Mouse (Mus musculus) MEL (cell line): ENCODE measurements around the gene Atxn2. TPM values are rescaled to one million over a fixed set of nuclear protein-coding genes. Genes with fewer than 3 reads are reported as not detected.

Experiments used
- DNase-seq: peaks from one replicate; pipeline ENCODE4 v3.0.0; 2011; ENCODE audit warnings: low read depth, low spot score
- H3K27ac ChIP-seq: 2 replicates; pipeline ENCODE4 v1.5.1; 2012; ENCODE audit warnings: low read depth, mild to moderate bottlenecking, control low read depth, low read length, moderate library complexity; ENCODE audit not compliant: control insufficient read depth
- H3K27me3 ChIP-seq, 2 experiments: fragments of 150-350 bp in 1 of 2; sonication (generic) in 1 of 2; 2 replicates each; pipeline ENCODE4 v1.6.1; 2012; ENCODE audit warnings: low read length in 2 of 2, mild to moderate bottlenecking in 2 of 2, improper control_type of control experiment in 1 of 2, moderate library complexity in 1 of 2; ENCODE audit not compliant: insufficient read depth in 2 of 2, control insufficient read depth in 1 of 2
- H3K36me3 ChIP-seq, 2 experiments: 2 replicates each; pipeline ENCODE4 v1.6.1; 2012 to 2014; ENCODE audit warnings: low read length in 2 of 2, improper control_type of control experiment in 1 of 2, inconsistent platforms in 1 of 2, mild to moderate bottlenecking in 1 of 2; ENCODE audit not compliant: insufficient read depth in 2 of 2, control insufficient read depth in 1 of 2
- H3K4me1 ChIP-seq, 2 experiments: fragments of 150-350 bp in 1 of 2; sonication (generic) in 1 of 2; 2 replicates each; pipeline ENCODE4 v1.6.1; 2012; ENCODE audit warnings: low read length in 2 of 2, improper control_type of control experiment in 1 of 2, mild to moderate bottlenecking in 1 of 2; ENCODE audit not compliant: insufficient read depth in 2 of 2, control insufficient read depth in 1 of 2
- H3K4me3 ChIP-seq, 2 experiments: fragments of 150-350 bp in 1 of 2; sonication (generic) in 1 of 2; 2 replicates each; pipeline ENCODE4 v1.5.1; 2012; ENCODE audit warnings: low read depth in 2 of 2, low read length in 2 of 2, mild to moderate bottlenecking in 2 of 2, moderate library complexity in 2 of 2, control low read depth in 1 of 2, improper control_type of control experiment in 1 of 2; ENCODE audit not compliant: control insufficient read depth in 1 of 2, insufficient read depth in 1 of 2
- H3K79me2 ChIP-seq: 2 replicates; pipeline ENCODE4 v1.6.1; 2012; ENCODE audit warnings: mild to moderate bottlenecking, low read length, moderate library complexity; ENCODE audit not compliant: control insufficient read depth, poor library complexity, insufficient read depth
- H3K9ac ChIP-seq: 2 replicates; pipeline ENCODE4 v1.6.1; 2012; ENCODE audit warnings: low read depth, mild to moderate bottlenecking, control low read depth, low read length, moderate library complexity; ENCODE audit not compliant: control insufficient read depth, poor library complexity, severe bottlenecking
- H3K9me3 ChIP-seq: fragments of 150-350 bp; sonication (generic); replicated peaks from 2 replicates; pipeline ENCODE4 v1.6.1; 2012; ENCODE audit warnings: mild to moderate bottlenecking, low read length, improper control_type of control experiment, moderate library complexity; ENCODE audit not compliant: insufficient read depth
- CHD2 ChIP-seq: IDR thresholded peaks from 2 replicates; pipeline ENCODE4 v1.6.1; 2011; ENCODE audit warnings: low read length, improper control_type of control experiment
- CTCF ChIP-seq, 3 experiments: IDR thresholded peaks in 2 of 3; conservative IDR thresholded peaks in 1 of 3; 2 replicates each; pipeline ENCODE4 v1.5.1; 2011 to 2012; ENCODE audit warnings: low read length in 3 of 3, low read depth in 2 of 3, mild to moderate bottlenecking in 2 of 3, improper control_type of control experiment in 1 of 3, inconsistent platforms in 1 of 3, mixed read lengths in 1 of 3, moderate library complexity in 1 of 3; ENCODE audit not compliant: control insufficient read depth in 1 of 3, insufficient read depth in 1 of 3, poor library complexity in 1 of 3, severe bottlenecking in 1 of 3
- E2F4 ChIP-seq: IDR thresholded peaks from 2 replicates; pipeline ENCODE4 v1.6.1; 2011; ENCODE audit warnings: low read depth, low read length, improper control_type of control experiment, borderline replicate concordance
- ETS1 ChIP-seq: IDR thresholded peaks from 2 replicates; pipeline ENCODE4 v1.6.1; 2012; ENCODE audit warnings: low read depth, mild to moderate bottlenecking, inconsistent platforms, low read length, improper control_type of control experiment, moderate library complexity
- GABPA ChIP-seq: IDR thresholded peaks from 2 replicates; pipeline ENCODE4 v1.6.1; 2012; ENCODE audit warnings: low read depth, mild to moderate bottlenecking, inconsistent platforms, low read length, improper control_type of control experiment, moderate library complexity
- KAT2A ChIP-seq: conservative IDR thresholded peaks from 2 replicates; pipeline ENCODE4 v1.6.1; 2012; ENCODE audit warnings: low read depth, low read length, improper control_type of control experiment, inconsistent platforms
- MAFK ChIP-seq: IDR thresholded peaks from 2 replicates; pipeline ENCODE4 v1.6.1; 2011; ENCODE audit warnings: low read depth, mild to moderate bottlenecking, low read length, improper control_type of control experiment, borderline replicate concordance
- MXI1 ChIP-seq: IDR thresholded peaks from 2 replicates; pipeline ENCODE4 v1.6.1; 2011; ENCODE audit warnings: mild to moderate bottlenecking, low read depth, low read length, improper control_type of control experiment
- MYC ChIP-seq: IDR thresholded peaks from 2 replicates; pipeline ENCODE4 v1.6.1; 2011; ENCODE audit warnings: low read depth, mild to moderate bottlenecking, low read length, improper control_type of control experiment, moderate library complexity
- RCOR1 ChIP-seq: IDR thresholded peaks from 2 replicates; pipeline ENCODE4 v1.6.1; 2012; ENCODE audit warnings: low read depth, mild to moderate bottlenecking, inconsistent platforms, low read length, improper control_type of control experiment
- SIN3A ChIP-seq: IDR thresholded peaks from 2 replicates; pipeline ENCODE4 v1.6.1; 2012; ENCODE audit warnings: low read length, improper control_type of control experiment, inconsistent platforms
- SMC3 ChIP-seq: IDR thresholded peaks from 2 replicates; pipeline ENCODE4 v1.6.1; 2011; ENCODE audit warnings: low read depth, low read length, improper control_type of control experiment
- TAL1 ChIP-seq: IDR thresholded peaks from 2 replicates; pipeline ENCODE4 v1.6.1; 2012; ENCODE audit warnings: mild to moderate bottlenecking, inconsistent platforms, low read length, moderate library complexity, mixed read lengths
- ZC3H11A ChIP-seq: IDR thresholded peaks from 2 replicates; pipeline ENCODE4 v1.6.1; 2012; ENCODE audit warnings: low read depth, mild to moderate bottlenecking, inconsistent platforms, low read length, improper control_type of control experiment
- ZKSCAN1 ChIP-seq: IDR thresholded peaks from 2 replicates; pipeline ENCODE4 v1.6.1; 2012; ENCODE audit warnings: low read depth, mild to moderate bottlenecking, inconsistent platforms, low read length, improper control_type of control experiment, moderate library complexity
- polyA plus RNA-seq, 2 experiments: library from polyadenylated mRNA; stranded (reverse) in 1 of 2; unstranded in 1 of 2; fragments of >175 nt in 1 of 2; fragments of >200 nt in 1 of 2; gene quantifications; 2 replicates each; pipeline versions ENCODE4 v1.2.1 to v1.2.4; 2012; ENCODE audit warnings: low replicate concordance in 2 of 2, low read depth in 1 of 2; ENCODE audit not compliant: insufficient read length in 2 of 2, insufficient read depth in 1 of 2, missing spikeins in 1 of 2
- total RNA-seq: library from RNA; depleted of rRNA; stranded (reverse); fragments of 300-350 nt; gene quantifications from 2 replicates; pipeline ENCODE4 v1.2.3, GENCODE M21; 2012

Atxn2 gene
- total and polyA plus RNA-seq, 3 experiments = 16.3 to 476 (median 85.4) TPM

- no peak; the same call in 1 of the 2 replicates for TF ChIP-seq KAT2A
- no peak for TF ChIP-seq E2F4
- no peak for TF ChIP-seq CHD2
- TF ChIP-seq TAL1 = no peak
- TF ChIP-seq MXI1 = peak; percentile 67
- no peak for TF ChIP-seq MYC
Observed at GRCm38 (mm10) chr5:121848743-121849142, 137.6 kb downstream of the Atxn2 start, which contains the start of gene Pheta1 (continued).

- peaks cover 0 to 2% of the 10 kb centered on the region in 2 experiments; a peak in 2 of 4 replicates for H3K36me3 ChIP-seq
- TF ChIP-seq MAFK = no peak
- TF ChIP-seq E2F4 = no peak
- TF ChIP-seq CTCF (IDR thresholded peaks at IDR 0.05 in 2 of 3, conservative IDR thresholded peaks at IDR 0.05 in 1 of 3; ENCODE audit: control insufficient read depth in 1 of 3, insufficient read depth in 1 of 3, low read depth in 2 of 3, low read length in 3 of 3, poor library complexity in 1 of 3, severe bottlenecking in 1 of 3) = peak in 1 of 3 experiments; percentile 14; a peak in 1 of 6 replicates
- TF ChIP-seq, all 39 proteins: peak for 1
- H3K27me3 ChIP-seq = no peaks in the 10 kb centered on the region
- DNase-seq = no peak
- H3K4me1 ChIP-seq = peaks cover 0 to 4% of the 10 kb centered on the region in 2 experiments; a peak in 2 of 4 replicates
- H3K9ac ChIP-seq = peak overlapping the region; percentile 76
- no peaks in the 10 kb centered on the region for H3K9me3 ChIP-seq
- H3K27ac ChIP-seq = no peak overlapping the region
- H3K4me3 ChIP-seq = peak overlapping the region; percentile 61 to 74
- peaks cover 3% of the 10 kb centered on the region for H3K79me2 ChIP-seq
Observed at GRCm38 (mm10) chr5:121849478-121850349, 138.6 kb downstream of the Atxn2 start.

- Histone ChIP-seq H3K4me1 (no peaks in the 10 kb centered on the region; a peak in 1 of 4 replicates), H3K27me3 (no peaks in the 10 kb centered on the region), H3K9ac (no peak overlapping the region), H3K27ac (no peak overlapping the region), H3K36me3 (peaks cover 0 to 2% of the 10 kb centered on the region in 2 experiments; a peak in 2 of 4 replicates), H3K4me3 (no peak overlapping the region), H3K9me3 (no peaks in the 10 kb centered on the region), H3K79me2 (peaks cover 3% of the 10 kb centered on the region)
- no peak for TF ChIP-seq ZC3H11A
- TF ChIP-seq ZKSCAN1 = no peak
- no peak for TF ChIP-seq SMC3
- TF ChIP-seq ETS1 = no peak
- no peak for TF ChIP-seq TAL1
- no peak for TF ChIP-seq RCOR1
- no peak for TF ChIP-seq GABPA
- TF ChIP-seq E2F4 = no peak
- no peak for TF ChIP-seq CTCF (IDR thresholded peaks at IDR 0.05 in 2 of 3, conservative IDR thresholded peaks at IDR 0.05 in 1 of 3; ENCODE audit: control insufficient read depth in 1 of 3, insufficient read depth in 1 of 3, low read depth in 2 of 3, low read length in 3 of 3, poor library complexity in 1 of 3, severe bottlenecking in 1 of 3)
- no peak for TF ChIP-seq SIN3A
- DNase-seq = no peak
Observed at GRCm38 (mm10) chr5:121853368-121854051, 142.4 kb downstream of the Atxn2 start.
